Mouse (Mus musculus) left cerebral cortex, postnatal 25 days (tissue): Measurements from ENCODE around the gene Slc39a12. TPM values are rescaled to one million over a fixed set of nuclear protein-coding genes. Genes with fewer than 3 reads are reported as not detected.

Experiments
- DNase-seq, 2 experiments: peaks; one replicate each; pipeline ENCODE4 v3.0.0; 2022; ENCODE audit warnings: low spot score in 2 of 2, mixed read lengths in 1 of 2
- intact Hi-C: fragments of 180-260 bp; cut with DNase I; formaldehyde crosslinking; loops from one replicate; pipeline ENCODE4 v1.15.1; 2025
- total RNA-seq, 2 experiments: library from RNA; stranded (reverse); gene quantifications; 2 replicates each; pipeline ENCODE4 v1.2.3; 2021

Slc39a12 gene
- 10 to 100 TPM; 37.1 to 45.2 TPM for total RNA-seq

DNA sequence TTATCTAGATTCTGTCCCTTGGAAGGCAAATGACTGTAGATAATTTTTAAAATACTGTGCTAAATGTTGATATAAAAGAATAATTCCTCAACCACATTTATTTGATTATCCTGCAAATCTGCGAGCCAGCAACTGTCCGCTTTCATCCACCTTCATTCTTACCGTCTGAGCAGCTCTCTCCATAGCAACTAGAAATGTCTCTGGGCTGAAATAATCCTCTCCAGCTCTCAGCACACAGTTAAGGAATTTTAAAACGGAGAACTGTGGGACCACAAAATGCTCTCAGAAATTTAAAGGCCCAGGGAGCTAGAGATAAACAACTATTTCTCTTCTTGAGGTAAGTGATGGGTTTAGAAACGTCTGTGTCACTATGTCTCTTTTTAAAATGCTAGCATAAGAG, at the start of gene Slc39a12:
Gene Slc39a12 (plus strand): TSS at position 155 of the 400 bp plus-strand sequence.
- intact Hi-C loops = loop anchor here (2.0 kb wide), 1 partner anchor 45 kb away; no protein-coding TSS in a partner anchor
- peak in 1 of 2 experiments; percentile 25 for DNase-seq

DNA sequence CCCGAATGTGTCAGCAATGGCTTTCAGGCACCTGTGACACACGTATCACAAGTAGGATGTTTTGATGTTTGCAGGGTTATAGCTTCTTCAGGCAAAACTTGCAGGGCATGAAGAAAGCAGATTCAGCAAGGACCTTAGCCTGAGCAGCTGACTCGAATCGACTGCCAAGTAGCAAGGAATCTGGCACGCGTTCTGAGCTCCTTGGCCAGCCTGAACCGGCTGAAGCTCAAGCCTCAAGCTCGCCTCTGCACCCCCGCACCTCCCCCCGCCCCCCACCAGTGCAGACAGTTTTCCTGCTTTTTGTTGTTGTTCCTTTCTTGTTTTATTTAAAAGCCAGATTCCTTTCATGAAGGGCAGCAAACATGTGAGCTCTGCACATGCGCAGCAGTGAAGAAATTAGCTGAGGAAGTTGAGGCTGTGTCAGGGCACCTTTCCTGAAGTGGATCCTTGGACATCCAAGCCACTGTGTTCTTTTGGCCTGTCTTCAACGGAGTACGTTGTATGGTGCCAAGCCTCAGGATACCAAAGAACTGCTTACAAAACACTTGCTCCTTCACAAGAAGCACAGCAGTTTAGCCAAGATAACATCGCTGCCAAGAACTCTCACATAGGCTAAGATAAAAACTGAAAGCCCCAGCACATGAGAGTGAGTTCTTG, 46.3 kb upstream of the Slc39a12 start:
- DNase-seq = peak; percentile 52 to 67
- intact Hi-C loops = loop anchor here (2.0 kb wide), 1 partner anchor 47 kb away; the partner anchor contains the start of gene Slc39a12

DNA sequence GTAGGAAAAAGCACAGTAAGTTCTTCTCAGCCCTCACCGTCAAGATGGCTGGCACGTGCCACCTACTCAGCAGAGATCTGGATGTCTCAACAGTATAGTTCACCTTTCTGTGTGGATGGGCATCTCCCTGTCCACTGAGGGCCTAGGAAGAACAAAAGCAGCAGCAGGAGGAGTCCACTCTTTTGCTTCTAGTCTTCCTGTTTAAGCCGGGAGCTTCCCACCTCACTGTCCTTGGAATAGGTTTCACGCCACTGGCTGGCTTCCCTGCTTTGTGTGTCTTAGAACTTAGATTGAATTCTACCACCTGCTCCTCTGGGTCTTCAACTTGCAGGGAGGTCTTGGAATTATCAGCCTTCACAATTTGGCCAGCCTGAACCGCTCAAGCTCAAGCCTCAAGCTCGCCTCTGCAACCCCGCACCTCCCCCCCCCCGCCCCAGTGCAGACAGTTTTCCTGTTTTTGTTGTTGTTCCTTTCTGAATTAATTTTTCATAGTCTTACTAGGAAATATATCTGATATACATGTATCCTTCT, 45.7 kb upstream of the Slc39a12 start:
- no peak for DNase-seq
- intact Hi-C loops = loop anchor here (2.0 kb wide), 1 partner anchor 46 kb away; the partner anchor contains the start of gene Slc39a12

DNA sequence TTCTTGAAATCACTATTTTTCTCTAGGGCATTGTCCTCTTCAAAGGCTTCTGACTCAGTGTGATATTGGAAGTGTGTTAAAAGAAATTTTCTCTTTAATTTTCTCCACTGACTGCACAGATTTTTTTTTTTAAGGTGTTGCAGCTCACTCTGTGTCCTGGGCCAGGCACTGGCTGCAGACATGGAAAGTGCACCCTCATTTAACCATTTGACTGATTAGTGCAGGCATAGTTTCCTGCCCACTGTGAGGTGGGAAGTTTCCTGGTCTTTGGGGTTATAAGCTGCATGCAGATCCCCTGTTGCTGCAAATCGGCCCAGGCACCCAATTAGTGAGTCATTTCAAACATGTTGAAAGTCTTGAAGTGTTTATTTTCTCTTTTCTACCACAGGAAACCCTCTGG, 740 bp downstream of the Slc39a12 start:
- intact Hi-C loops = loop anchor here (2.0 kb wide), 1 partner anchor 46 kb away; no protein-coding TSS in a partner anchor
- no peak for DNase-seq

DNA sequence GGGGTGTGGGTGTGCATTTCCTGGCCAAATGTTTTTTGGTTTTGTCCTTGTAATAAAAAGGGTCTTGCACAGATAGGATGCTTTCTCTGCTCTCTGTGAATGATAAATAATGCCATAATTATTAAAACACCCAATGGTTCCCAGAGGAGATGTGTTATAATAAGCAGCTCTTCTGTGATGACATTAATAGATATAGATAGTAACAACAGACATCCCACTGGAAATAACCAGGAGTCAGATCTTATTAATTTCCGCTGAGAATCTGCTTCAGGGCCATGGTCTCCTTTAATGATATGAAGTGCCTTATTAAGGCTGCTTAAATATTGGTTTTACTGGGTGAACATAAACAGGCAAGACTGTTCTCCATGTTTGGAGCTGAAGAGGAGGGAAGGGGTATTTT, 2.8 kb downstream of the Slc39a12 start:
- intact Hi-C loops = no loop called here
- no peak for DNase-seq

DNA sequence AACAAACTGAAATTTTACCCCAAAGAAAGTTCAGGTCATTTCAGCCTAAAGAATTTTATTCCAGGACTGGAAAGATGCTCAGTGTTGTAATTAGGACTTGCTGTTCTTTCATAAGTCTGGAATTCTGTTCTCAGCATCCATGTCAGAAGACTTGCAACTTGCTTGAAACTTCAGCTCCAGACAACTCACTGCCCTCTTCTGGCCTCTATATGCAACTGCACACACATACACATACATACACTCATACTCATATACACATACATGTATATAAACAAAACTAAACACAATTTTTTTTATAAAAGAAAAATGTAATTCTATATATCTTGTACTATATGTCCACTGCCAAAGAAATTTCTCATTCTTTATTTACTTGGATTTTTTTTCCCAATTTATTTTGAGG, 14.9 kb downstream of the Slc39a12 start:
- intact Hi-C loops = no loop called here
- no peak for DNase-seq

DNA sequence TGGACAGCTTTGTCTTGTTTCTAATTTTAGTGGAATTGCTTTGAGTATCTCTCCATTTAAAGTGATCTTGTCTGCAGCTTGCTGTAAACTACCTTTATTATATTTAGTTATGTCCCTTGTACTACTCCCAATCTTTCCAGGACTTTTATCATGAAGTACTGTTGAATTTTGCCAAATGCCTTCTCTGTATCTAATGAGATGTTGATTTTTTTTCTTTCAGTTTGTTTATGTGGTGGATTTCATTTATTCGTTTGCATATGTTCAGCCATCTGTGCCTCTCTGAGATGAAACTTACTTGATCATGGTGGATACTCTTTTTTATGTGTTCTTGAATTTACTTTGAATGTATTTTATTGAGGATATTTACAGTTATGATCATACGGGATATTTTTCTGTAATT, 40.9 kb downstream of the Slc39a12 start:
- DNase-seq = no peak
- intact Hi-C loops = no loop called here

DNA sequence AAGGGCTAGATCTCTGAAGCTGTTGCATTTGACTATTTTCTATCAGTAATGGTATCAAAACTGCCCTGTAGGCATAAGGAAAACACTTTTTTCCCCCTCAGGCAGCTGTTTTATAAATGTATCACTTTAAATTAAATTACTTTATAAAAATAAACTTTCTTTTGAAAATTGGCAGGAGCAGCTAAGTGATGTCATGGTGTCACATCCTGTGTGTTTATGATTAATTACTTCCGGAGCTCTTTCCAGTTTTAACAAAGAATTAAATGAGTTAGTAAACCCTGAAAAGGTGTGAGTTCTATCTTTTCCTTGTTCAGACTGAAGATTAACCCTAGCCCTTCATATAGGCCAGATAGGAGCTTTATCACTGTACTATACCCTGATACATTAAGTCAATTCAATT, 59.2 kb downstream of the Slc39a12 start:
- DNase-seq = no peak
- intact Hi-C loops = no loop called here

DNA sequence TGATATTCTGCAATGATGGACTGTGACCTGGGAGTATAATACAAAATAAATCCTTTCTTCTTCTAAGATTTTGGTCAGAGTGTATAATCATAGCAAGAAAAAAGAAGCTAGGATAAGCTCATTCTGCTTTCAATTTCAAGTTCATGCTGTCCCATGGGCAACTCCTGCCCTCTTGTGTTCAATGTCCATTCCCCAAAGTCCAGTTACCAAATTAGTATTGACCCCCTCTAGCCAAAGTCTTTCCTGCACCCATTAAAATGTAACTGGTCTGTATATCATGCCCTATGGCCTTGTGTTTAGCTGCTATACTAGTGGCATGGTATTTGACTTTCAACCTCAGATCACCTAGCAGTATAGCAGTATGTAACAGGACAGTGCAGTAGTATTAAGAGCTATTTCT, 62.8 kb downstream of the Slc39a12 start:
- no peak for DNase-seq

DNA sequence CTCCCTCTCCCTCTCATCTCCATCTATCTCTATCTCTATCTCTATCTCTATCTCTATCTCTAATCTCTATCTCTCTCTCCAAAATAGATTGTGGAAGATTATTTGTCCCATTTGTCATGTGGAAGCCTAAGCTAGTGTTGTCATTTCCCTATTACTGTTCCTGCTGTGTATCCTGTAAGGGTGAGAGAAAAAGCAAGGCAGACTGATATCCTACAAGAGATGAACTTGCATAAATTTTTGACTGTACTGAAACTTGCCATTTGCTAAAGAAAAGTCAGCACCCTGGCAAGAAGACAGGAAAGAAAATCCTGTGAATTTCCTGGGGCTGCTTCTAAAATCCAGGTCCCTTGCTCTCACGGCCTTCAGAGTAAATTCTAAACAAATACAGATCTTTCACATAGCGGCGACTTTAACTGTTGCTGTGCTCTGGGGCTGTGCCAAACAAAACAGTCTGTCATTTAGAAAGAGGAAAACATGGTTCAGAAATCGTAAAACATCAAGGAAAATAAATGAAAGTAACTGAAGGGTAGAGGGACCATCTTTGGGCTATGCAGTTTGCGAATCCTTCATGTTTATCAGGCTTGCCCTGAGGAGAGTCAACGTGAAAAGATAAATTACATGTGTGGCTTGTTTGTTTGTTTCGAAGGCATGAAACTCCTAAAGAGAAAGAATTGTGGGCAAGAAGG, 67.0 kb downstream of the Slc39a12 start:
- intact Hi-C loops = no loop called here
- no peak for DNase-seq

More for the DNA sequence above, 62.8 kb downstream of the Slc39a12 start:
- intact Hi-C loops = no loop called here

DNA sequence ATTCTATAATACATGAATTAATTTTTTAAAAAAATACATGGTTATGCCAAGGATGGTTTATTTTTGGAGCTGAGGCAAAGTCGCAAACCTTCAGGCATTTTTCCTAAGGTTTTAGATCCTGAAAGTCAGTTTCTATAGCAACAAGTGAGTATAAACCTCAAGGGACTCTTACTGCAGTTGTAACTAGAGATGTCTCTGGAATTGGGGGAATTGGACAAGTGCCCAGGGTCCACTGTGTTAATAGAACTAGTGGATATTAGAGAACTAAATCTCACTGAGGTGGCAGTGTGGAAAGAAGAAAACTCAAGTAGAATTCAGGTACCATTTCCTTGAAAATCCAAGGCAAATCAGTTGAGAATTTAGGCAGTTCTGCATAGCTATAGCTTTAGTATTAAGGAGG, 76.3 kb downstream of the Slc39a12 start:
- intact Hi-C loops = no loop called here
- peak in 1 of 2 experiments; percentile 1 for DNase-seq

DNA sequence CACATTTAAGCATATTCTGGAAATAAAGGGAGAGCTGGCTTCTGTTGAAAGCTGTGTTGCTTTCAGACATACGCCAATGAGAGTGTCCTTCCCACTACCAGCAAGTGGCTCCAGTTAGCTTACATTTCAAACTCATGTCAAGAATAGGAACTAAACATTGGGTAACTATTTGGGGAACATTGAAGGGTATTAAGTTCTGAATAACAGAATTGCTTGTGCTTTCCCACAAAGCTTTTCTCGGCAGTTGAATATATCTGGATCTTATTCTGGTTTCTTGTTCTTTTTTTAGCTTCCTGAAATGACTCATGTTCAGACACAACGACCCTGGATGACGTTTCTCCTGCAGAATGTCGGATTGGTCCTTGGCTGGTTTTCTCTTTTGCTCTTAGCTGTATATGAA, 106.0 kb downstream of the Slc39a12 start:
- intact Hi-C loops = no loop called here

DNA sequence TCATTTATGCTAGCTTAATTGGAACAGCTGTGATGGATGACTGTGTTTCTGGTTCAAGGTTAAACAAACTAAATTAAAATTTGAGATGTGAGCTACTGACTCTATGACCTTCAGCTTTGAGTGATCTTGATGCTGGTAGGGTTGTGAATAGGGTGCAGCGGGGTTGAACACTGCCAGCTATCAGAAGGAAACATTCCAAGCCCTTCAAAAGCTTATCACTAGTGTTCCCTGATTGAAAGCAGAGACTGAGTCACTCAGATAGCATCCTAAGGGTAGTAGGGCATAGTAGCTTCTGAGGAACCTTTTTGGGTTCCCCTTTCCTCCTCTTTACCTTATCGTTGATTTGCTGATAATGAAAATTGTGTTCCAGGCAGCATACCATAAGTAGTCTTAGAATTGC, 108.0 kb downstream of the Slc39a12 start:
- intact Hi-C loops = no loop called here
- no peak for DNase-seq

More for the DNA sequence above, 106.0 kb downstream of the Slc39a12 start:
- peak in 1 of 2 experiments; percentile 8 for DNase-seq

DNA sequence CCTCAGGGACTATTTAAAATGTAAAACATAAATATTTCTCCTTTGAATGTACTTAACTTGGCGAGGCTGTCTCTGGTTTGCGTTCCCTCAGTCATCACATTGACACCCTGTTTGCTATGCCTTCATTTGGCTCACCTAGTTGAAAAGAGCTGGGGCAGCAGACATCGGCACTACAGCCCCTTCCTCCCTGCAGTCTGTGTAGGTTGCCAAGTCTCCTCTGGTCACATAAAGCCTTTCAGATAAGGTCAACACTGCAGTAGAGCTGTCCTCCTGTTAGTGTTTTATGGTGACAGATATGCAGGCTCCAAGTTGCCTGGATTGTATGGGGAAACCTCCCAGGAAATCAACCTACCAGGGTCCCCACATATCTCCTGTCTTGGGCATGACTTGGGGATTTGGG, 114.4 kb downstream of the Slc39a12 start:
- no peak for DNase-seq
- intact Hi-C loops = no loop called here

DNA sequence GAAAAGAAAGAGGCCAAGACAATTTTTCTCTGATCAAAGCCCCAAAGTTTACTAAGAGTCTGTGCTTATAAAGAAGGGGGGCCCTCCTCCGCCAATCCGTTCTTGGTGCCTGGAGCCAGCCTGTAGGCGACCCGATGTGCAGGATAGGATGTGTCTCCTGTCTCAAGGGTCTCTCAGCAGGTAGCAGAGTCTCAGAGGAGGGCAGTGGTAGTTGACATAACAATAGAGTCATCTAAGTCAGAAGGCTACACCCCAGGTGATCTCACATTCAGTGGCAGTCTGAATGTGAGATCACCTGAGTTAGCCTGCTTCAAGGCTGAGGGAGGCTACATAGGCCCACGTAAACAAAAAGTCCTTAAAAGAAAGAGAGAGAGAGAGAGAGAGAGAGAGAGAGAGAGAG, 130.1 kb downstream of the Slc39a12 start:
- intact Hi-C loops = no loop called here
- DNase-seq = no peak

DNA sequence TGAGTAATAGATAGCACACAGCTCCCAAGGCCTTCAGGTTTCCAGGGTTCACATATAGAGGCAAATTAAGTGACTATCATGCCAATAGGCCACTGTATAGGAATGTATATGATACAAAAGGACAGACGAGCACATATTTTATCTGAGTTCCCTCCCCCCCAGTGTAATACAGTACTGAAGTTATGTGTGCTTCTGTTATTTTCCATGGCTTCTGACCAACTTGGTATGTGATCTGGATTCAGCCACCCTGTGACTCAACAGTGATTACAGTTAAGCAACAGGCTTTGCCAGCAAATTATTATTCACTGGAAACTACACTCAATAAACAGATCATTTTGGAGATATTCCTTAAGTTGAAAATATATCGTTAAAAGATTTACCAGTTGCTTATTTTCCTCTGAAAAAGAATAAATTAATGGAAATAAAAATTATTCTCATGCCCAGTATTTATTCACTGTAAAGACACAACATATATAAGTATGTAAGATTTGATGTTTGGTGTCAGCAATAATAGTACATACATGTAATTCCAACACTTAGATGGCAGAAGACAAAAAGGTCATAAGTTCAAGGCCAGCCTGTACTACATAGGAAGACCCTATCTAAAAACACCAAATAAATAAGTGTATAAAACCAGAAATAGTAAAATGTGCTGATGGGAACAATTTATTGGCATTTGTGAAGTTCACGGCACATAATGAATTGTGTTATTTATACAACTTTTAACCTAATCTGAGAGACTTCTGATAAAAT, 146.4 kb downstream of the Slc39a12 start:
- intact Hi-C loops = no loop called here
- DNase-seq = no peak

DNA sequence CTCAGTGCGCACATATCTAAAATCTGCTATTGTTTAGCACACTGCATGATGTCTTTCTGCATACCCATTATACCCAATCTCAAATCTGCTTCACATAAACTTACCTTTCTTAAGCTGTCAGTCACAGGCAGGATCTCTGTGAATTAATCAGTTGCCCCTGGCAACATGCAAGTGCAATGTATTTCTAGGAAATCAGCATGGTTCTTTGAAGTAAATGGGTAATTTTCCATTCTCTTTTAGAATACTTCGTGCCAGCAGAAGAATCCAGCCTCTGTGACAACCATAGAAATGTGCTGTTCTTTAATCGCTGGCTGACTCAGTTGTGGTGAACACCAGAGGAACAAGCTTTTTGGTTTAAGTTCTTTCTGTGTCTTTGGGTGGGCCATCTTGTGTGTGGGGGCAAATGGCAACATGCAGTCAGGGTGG, 147.1 kb downstream of the Slc39a12 start:
- intact Hi-C loops = no loop called here
- peak; percentile 18 to 35 for DNase-seq

DNA sequence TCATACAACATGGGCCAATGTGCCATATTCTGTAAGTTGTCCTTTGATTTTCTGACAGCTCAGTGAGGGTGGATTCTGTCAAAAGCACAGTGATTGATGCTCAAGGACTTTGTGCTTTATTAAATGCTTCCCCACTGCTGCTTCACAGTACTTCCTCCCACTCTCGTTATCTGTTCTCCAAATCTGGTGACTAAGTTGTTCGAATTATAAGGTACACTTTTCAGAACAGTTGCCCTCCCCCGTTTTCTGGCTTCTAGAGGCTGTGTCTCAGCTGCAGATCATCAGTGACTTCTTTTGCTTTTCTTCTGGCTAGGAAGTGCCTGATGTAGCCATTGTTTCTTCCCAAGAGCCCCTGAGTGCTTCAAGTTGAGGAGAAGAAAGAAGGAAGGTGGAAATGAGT, 149.7 kb downstream of the Slc39a12 start:
- intact Hi-C loops = no loop called here
- DNase-seq = peak; percentile 18 to 44

DNA sequence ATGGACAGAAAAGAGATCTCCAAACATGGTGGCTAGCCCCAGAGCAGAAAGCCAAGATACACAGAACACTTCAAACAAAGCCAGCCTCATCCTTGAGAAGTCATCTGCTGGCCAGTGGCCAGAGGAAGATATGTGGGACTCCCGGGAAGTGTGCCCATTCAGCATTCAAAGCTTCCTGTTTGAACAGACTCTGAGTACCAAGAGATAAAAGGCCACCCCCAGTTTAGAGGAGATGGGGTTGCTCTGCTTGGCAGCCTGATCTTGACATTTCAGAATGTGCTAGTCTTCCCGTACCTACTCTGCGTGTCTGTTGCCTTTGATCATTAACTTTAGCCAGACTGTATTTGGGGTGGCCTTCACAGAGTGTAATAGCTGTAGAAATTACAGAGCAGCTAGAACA, 155.2 kb downstream of the Slc39a12 start:
- intact Hi-C loops = no loop called here
- peak in 1 of 2 experiments; percentile 33 for DNase-seq

DNA sequence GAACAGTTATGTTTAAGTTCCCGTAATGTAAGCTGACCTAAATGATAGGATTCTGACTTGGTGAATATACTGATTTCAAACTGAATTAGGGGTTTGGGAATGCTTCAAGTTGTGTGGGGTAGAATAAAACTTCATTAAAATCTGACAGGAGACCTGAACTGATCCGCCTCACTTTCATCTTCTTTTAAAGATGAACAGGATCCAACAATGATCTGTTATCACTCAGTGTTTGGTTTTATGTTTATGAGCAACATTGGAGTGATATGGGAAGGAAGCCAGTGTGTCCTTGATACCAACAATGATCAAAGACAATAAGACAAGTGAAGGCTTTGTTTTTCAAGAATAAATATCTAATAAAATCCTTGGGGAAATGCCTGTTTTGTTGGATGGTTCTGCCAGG, 155.7 kb downstream of the Slc39a12 start:
- no peak for DNase-seq
- intact Hi-C loops = no loop called here
